Mouse (Mus musculus): ENCODE results near the gene Dgkg.

GRCm38 (mm10) chr16:22431335-22431734 lies 225.7 kb downstream of the Dgkg start:
- no peak for TF ChIP-seq HCFC1 (IDR thresholded peaks at IDR 0.05; ENCODE audit: borderline replicate concordance, insufficient read depth, low read length)
- TF ChIP-seq MAFK (IDR thresholded peaks at IDR 0.05; ENCODE audit: insufficient read depth, low read depth, low read length): no peak
- no peak for TF ChIP-seq ZNF384 (IDR thresholded peaks at IDR 0.05; ENCODE audit: low read depth, low read length)
- TF ChIP-seq CHD2 (IDR thresholded peaks at IDR 0.05; ENCODE audit: low read depth, low read length): no peak
- no peak for TF ChIP-seq ZC3H11A (IDR thresholded peaks at IDR 0.05; ENCODE audit: borderline replicate concordance, low read depth, low read length)
